Mouse (Mus musculus): ENCODE measurements around the gene Mkrn1.
"Not testable (repeated sequence)": the region's sequence is repeated elsewhere in the genome, so short reads cannot be mapped to it uniquely, and the experiment has no call there.

DNA sequence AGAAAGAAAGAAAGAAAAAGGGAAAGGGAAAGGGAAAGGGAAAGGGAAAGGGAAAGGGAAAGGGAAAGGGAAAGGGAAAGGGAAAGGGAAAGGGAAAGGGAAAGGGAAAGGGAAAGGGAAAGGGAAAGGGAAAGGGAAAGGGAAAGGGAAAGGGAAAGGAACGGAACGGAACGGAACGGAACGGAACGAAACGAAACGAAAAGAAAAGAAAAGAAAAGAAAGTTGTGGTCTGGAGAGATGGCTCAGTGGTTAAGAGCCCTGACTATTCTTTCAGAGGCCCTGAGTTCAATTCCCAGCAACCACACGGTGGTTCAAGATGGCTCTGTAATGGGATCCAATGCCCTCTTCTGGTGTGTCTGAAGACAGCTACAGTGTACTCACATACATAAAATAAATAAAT is 61.1 kb downstream of the Mkrn1 start:
- TF ChIP-seq POLR2A (IDR thresholded peaks at IDR 0.05; ENCODE audit: low read depth, low read length); CTCF (IDR thresholded peaks at IDR 0.05; ENCODE audit: borderline replicate concordance, insufficient read depth, low read length): not testable (repeated sequence)

Data from embryonic fibroblast, embryonic 13.5 days (primary cell).